Mouse (Mus musculus): ENCODE measurements around the gene Hnrnpul2.
A peak's percentile ranks its signal among the peaks of the same experiment; 100 is the strongest.
"Not testable (repeated sequence)": the region's sequence is repeated elsewhere in the genome, so short reads cannot be mapped to it uniquely, and the experiment has no call there.

The Hnrnpul2 gene

GRCm38 (mm10) chr19:8852236-8852928, 32.6 kb downstream of the Hnrnpul2 start:
- no peak for DNase-seq

- no peak for DNase-seq
Observed at GRCm38 (mm10) chr19:8853117-8853516, 33.3 kb downstream of the Hnrnpul2 start.

GRCm38 (mm10) chr19:8857689-8858088, 37.9 kb downstream of the Hnrnpul2 start:
- DNase-seq = peak; percentile 53 to 69

- peak in 1 of 2 experiments; percentile 39 for DNase-seq
Observed at GRCm38 (mm10) chr19:8859018-8859417, 39.2 kb downstream of the Hnrnpul2 start.

- no peak for DNase-seq
Observed at GRCm38 (mm10) chr19:8864265-8864664, 44.5 kb downstream of the Hnrnpul2 start.

- DNase-seq = not testable (repeated sequence)
Observed at GRCm38 (mm10) chr19:8870381-8870780, 50.6 kb downstream of the Hnrnpul2 start.

- DNase-seq = peak in 1 of 2 experiments; percentile 11
Observed at GRCm38 (mm10) chr19:8870838-8871237, 51.0 kb downstream of the Hnrnpul2 start.

- DNase-seq = peak; percentile 97
Observed at GRCm38 (mm10) chr19:8871267-8872186, 51.7 kb downstream of the Hnrnpul2 start, which contains the start of gene Ubxn1. Gene Ubxn1, plus strand, starts transcription at chr19:8871496.

GRCm38 (mm10) chr19:8872266-8872840, 52.5 kb downstream of the Hnrnpul2 start:
- DNase-seq = no peak

- no peak for DNase-seq
Observed at GRCm38 (mm10) chr19:8875031-8875430, 55.2 kb downstream of the Hnrnpul2 start.

GRCm38 (mm10) chr19:8880311-8881033, 60.7 kb downstream of the Hnrnpul2 start, which contains the start of gene Uqcc3:
Gene Uqcc3, minus strand, starts transcription at chr19:8880923.
- DNase-seq = peak; percentile 92 to 93

- no peak for DNase-seq
Observed at GRCm38 (mm10) chr19:8881034-8881392, 61.2 kb downstream of the Hnrnpul2 start.

GRCm38 (mm10) chr19:8883616-8884015, 63.8 kb downstream of the Hnrnpul2 start, which contains the start of the genes Lbhd1 and Gm49403:
Gene Lbhd1, plus strand, starts transcription at chr19:8883732.
Gene Gm49403, plus strand, starts transcription at chr19:8883930.
- DNase-seq = no peak

Measured in lung, postnatal 4 days (tissue).